Mouse (Mus musculus) midbrain, embryonic 11.5 days (tissue): ENCODE data around the gene Fam185a. TPM values are rescaled to one million over a fixed set of nuclear protein-coding genes. Genes with fewer than 3 reads are reported as not detected.

ENCODE experiments used
- ATAC-seq: fragments of 200-750 bp; cut with Nextera tagmentation; 2 replicates; pipeline ENCODE4 v1.8.0; 2017; ENCODE audit warnings: moderate TSS enrichment, moderate library complexity; ENCODE audit not compliant: low FRiP score
- DNase-seq: peaks from one replicate; pipeline ENCODE4 v3.0.0; 2015; ENCODE audit warnings: low spot score; ENCODE audit errors: missing footprints
- H3K27ac ChIP-seq: fragments of 300-500 bp; sonication (generic); 2 replicates; pipeline ENCODE4 v1.5.1; 2014; ENCODE audit warnings: low read depth, low read length
- H3K27me3 ChIP-seq: fragments of 300-500 bp; sonication (generic); 2 replicates; pipeline ENCODE4 v1.6.1; 2014; ENCODE audit warnings: mild to moderate bottlenecking, low read length, moderate library complexity, mixed read lengths; ENCODE audit not compliant: control insufficient read depth, insufficient read depth
- H3K36me3 ChIP-seq: fragments of 300-500 bp; sonication (generic); 2 replicates; pipeline ENCODE4 v1.6.1; 2014; ENCODE audit warnings: mild to moderate bottlenecking, low read length, moderate library complexity, mixed read lengths; ENCODE audit not compliant: control insufficient read depth, insufficient read depth
- H3K4me1 ChIP-seq: fragments of 300-500 bp; sonication (generic); 2 replicates; pipeline ENCODE4 v1.6.1; 2014; ENCODE audit warnings: low read length; ENCODE audit not compliant: control insufficient read depth, insufficient read depth
- H3K4me2 ChIP-seq: fragments of 300-500 bp; sonication (generic); 2 replicates; pipeline ENCODE4 v1.6.1; 2014; ENCODE audit warnings: mild to moderate bottlenecking, moderate library complexity
- H3K4me3 ChIP-seq: fragments of 300-500 bp; sonication (generic); 2 replicates; pipeline ENCODE4 v1.5.1; 2014; ENCODE audit warnings: low read depth, low read length
- H3K9ac ChIP-seq: fragments of 300-500 bp; sonication (generic); 2 replicates; pipeline ENCODE4 v1.6.1; 2014; ENCODE audit warnings: low read length
- H3K9me3 ChIP-seq: fragments of 300-500 bp; sonication (generic); 2 replicates; pipeline ENCODE4 v1.6.1; 2016; ENCODE audit warnings: low read length; ENCODE audit not compliant: control insufficient read depth
- WGBS: fragments of 180-500 bp; shearing (Covaris S2); extraction: QIAGEN DNeasy Blood & Tissue Kit; methylation state at CpG from one replicate; pipeline ENCODE4 v1.1.7; 2014; 5-methylcytosine and 5-hydroxymethylcytosine counted together
- polyA plus RNA-seq: library from polyadenylated mRNA; unstranded; fragments of >200 nt; fragmentation: Nextera tagmentation; extraction: Ambion mirVana; gene quantifications from 2 replicates; pipeline ENCODE4 v1.2.1, GENCODE M21; 2014

Gene Fam185a
- polyA plus RNA-seq, 1 experiment from 2014 or later: 4.7 TPM

DNA sequence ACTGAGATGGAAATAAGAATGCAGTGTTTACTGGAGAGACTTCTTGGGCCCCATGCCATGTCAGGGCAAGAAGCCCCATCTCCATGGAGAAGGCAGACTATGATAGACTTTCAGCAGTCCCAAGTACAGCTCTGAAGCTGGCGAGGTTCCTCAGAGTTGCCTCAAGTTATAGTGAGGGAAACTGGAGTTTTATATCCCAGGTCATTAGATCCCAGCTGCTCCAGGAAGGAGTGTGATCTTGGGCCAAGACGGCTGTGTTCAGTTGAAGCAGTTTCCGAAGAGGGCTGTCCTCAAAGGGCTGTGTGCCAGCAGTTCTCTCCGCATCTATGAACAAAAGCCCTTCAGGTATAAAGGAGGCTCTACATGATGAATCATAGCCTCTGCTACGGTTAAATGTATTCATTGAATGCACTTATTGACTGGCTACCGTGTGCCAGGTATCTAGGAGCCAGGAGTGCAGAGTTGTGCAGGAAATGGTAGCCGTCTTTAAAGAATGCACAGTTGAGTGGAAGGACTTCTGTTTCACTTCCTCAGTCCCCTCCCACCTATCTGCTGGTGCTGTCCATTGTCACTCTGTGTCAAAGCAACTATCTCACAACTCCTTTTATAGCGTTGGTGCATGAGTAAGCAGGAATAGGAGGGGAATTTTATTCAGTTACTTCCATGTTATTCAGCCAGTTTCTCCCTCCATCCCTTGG is 16.2 kb downstream of the Fam185a start:
- 83% methylated on average over 8 of the region's 8 CpGs for WGBS
- ATAC-seq: no peak
- Histone ChIP-seq H3K27me3 (no peaks in the 10 kb centered on the region), H3K4me3 (no peak overlapping the region), H3K9ac (no peak overlapping the region), H3K4me2 (no peak overlapping the region), H3K27ac (no peak overlapping the region), H3K36me3 (no peaks in the 10 kb centered on the region; the same call in 1 of the 2 replicates), H3K9me3 (no peaks in the 10 kb centered on the region), H3K4me1 (no peaks in the 10 kb centered on the region)
- no peak for DNase-seq

DNA sequence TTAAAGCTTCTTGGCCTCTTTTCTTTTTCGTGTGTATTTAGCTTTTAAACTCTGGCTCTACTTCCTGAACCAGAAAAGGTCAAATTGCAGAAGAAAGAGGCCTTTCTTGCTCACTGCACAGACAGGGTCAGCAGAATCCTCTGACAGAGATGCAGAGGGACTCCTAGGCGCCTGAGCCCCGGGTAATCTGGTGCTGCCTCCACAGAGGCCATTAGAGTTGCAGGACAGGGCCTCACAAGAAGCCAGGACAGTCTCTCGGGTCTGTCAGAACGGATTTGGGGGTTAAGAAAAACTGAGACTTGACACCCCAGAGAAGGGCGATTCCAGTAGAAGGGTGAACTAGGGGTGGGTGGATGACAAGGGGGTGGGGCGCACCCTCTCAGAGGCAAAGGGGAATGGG is 42.6 kb downstream of the Fam185a start:
- DNase-seq (no peak), ATAC-seq (no peak)
- no peak overlapping the region for H3K9ac ChIP-seq
- no peak overlapping the region for H3K4me3 ChIP-seq
- no peaks in the 10 kb centered on the region for H3K9me3 ChIP-seq
- no peaks in the 10 kb centered on the region for H3K27me3 ChIP-seq
- 51% methylated on average over 7 of the region's 7 CpGs for whole genome bisulfite sequencing
- no peaks in the 10 kb centered on the region for H3K36me3 ChIP-seq
- H3K4me2 ChIP-seq: no peak overlapping the region
- H3K27ac ChIP-seq: no peak overlapping the region
- peaks cover 5% of the 10 kb centered on the region; the same call in 1 of the 2 replicates for H3K4me1 ChIP-seq

DNA sequence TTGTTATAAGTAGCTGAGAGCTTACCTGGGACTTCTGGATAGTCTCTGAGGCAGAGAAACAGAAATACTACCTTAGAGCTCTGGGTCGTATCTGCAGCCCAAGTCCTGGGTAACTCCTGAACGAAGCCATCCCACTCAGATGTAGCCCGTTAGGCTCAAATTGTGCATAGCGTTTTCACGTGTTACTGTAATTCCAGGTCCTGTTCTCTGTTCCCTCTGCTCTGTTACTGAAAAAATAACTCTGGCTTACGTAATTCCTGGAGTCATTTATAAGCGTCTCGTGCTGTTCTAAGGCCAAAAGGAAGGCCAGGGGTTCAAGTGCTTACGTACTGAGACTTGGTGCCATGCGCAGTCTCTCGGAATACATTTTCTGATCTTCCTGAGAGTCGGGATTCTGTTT is 43.3 kb downstream of the Fam185a start:
- no peaks in the 10 kb centered on the region for H3K9me3 ChIP-seq
- 91% methylated on average over 12 of the region's 12 CpGs for WGBS
- H3K4me1 ChIP-seq: peaks cover 5% of the 10 kb centered on the region; the same call in 1 of the 2 replicates
- no peaks in the 10 kb centered on the region for H3K27me3 ChIP-seq
- ATAC-seq: no peak
- no peak for DNase-seq
- H3K9ac ChIP-seq: no peak overlapping the region
- H3K27ac ChIP-seq: no peak overlapping the region
- H3K4me2 ChIP-seq: no peak overlapping the region
- H3K36me3 ChIP-seq: no peaks in the 10 kb centered on the region
- H3K4me3 ChIP-seq: no peak overlapping the region

DNA sequence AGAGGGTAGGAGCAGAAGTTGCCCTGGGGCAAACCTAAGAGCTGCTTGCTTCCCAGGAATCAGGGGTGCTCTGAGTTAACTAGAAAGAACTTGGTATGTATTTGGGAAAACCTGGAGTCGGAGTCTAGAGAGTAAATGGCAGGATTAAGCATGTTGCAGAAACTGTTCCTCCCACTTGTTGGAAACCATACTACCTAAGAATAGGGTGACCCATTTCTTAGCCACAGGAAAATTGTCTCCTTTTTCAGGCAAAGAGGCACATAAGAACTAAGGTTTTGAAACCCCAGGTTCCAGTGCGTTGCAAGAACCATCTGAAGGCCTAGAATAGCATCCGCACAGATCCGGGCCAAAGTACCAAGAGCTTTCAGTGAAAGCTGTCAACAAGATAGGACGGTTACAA is 53.7 kb downstream of the Fam185a start:
- Histone ChIP-seq H3K27ac (no peak overlapping the region), H3K4me3 (no peak overlapping the region), H3K9ac (no peak overlapping the region), H3K27me3 (no peaks in the 10 kb centered on the region), H3K4me1 (peaks cover 11% of the 10 kb centered on the region), H3K36me3 (no peaks in the 10 kb centered on the region), H3K9me3 (no peaks in the 10 kb centered on the region), H3K4me2 (no peak overlapping the region)
- ATAC-seq: no peak
- WGBS: 94% methylated on average over 5 of the region's 5 CpGs
- peak; percentile 6 for DNase-seq

GRCm38 (mm10) chr5:21479746-21480145 is 55.0 kb downstream of the Fam185a start:
- Histone ChIP-seq H3K9ac (no peak overlapping the region), H3K4me1 (peaks cover 11% of the 10 kb centered on the region), H3K9me3 (no peaks in the 10 kb centered on the region), H3K4me2 (no peak overlapping the region), H3K36me3 (no peaks in the 10 kb centered on the region), H3K4me3 (no peak overlapping the region), H3K27ac (no peak overlapping the region), H3K27me3 (no peaks in the 10 kb centered on the region)
- ATAC-seq (no peak), DNase-seq (peak; percentile 76)
- WGBS: 90% methylated on average over 5 of the region's 5 CpGs

DNA sequence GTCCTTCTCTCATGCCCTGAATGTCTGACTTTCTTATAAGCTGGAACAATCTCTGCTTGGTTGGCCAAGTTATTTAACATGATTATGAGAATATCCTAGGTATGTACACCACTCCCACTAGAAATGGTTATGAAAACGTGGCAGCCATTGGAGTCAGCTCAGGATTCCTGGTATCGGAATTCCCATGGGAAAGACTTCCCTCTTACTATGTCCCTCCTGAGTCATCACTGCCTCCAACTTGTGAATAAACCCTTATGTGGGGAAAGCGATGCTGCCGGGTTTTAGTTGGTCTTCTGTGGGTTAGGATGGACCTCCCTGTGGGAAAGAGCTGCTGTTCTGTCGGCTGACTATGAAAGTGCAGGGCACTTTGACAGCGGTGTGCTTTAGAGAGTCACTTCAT is 56.8 kb downstream of the Fam185a start:
- H3K27me3 ChIP-seq: no peaks in the 10 kb centered on the region
- WGBS: 90% methylated on average over 6 of the region's 6 CpGs
- H3K4me3 ChIP-seq: no peak overlapping the region
- DNase-seq (peak; percentile 72), ATAC-seq (no peak)
- no peaks in the 10 kb centered on the region for H3K9me3 ChIP-seq
- no peak overlapping the region for H3K9ac ChIP-seq
- H3K27ac ChIP-seq: no peak overlapping the region
- no peak overlapping the region for H3K4me2 ChIP-seq
- H3K36me3 ChIP-seq: no peaks in the 10 kb centered on the region
- peaks cover 11% of the 10 kb centered on the region for H3K4me1 ChIP-seq

DNA sequence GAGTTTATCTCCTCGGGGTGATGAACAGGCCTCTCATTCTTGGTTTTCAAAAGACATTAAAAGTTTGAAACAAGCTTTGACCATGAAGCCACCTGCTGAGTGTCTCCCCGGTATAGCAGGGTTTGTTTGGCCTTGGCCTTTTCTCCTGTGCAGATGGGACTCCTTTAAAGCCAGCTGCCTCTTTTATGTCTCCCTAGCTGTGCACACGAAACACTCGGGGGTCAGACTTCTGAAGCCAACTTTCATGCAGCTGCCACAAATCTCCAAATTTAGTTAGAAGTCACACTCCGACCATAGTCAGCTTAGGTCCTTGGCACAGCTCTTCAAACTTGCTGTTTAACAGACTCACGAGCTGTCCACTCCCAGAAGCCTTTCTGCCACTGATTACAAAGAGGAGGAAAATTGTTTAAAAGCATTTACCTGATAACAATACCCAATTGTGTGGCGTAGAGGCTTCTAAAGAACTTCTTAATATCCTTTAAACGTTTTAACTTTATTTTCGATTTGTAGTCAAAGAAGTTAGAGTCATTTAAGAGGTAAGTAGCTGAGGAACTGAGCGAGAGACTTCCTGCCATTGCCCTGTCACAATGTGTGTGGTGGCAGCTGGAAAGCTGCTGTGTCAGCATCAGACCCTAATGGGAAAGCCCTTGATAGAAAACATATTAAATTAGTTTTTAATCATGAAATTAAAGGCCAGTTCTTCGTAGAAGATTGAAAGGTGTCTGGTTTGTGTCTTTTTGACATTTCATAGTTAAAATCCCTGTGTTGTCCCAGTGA is 57.9 kb downstream of the Fam185a start:
- WGBS: 30% methylated on average over 11 of the region's 11 CpGs
- H3K9ac ChIP-seq: no peak overlapping the region
- ATAC-seq: peak; percentile 57
- H3K27me3 ChIP-seq: no peaks in the 10 kb centered on the region
- no peaks in the 10 kb centered on the region for H3K36me3 ChIP-seq
- H3K27ac ChIP-seq: no peak overlapping the region
- no peak overlapping the region for H3K4me3 ChIP-seq
- DNase-seq: peak; percentile 84
- no peak overlapping the region for H3K4me2 ChIP-seq
- no peaks in the 10 kb centered on the region for H3K9me3 ChIP-seq
- peaks cover 11% of the 10 kb centered on the region for H3K4me1 ChIP-seq

GRCm38 (mm10) chr5:21483275-21483674 is 58.5 kb downstream of the Fam185a start:
- Histone ChIP-seq H3K9me3 (no peaks in the 10 kb centered on the region), H3K9ac (no peak overlapping the region), H3K4me3 (no peak overlapping the region), H3K27me3 (no peaks in the 10 kb centered on the region), H3K36me3 (no peaks in the 10 kb centered on the region), H3K27ac (no peak overlapping the region), H3K4me2 (no peak overlapping the region), H3K4me1 (peaks cover 11% of the 10 kb centered on the region)
- DNase-seq: peak; percentile 47
- no peak for ATAC-seq
- 85% methylated on average over 8 of the region's 8 CpGs for WGBS

GRCm38 (mm10) chr5:21485197-21485829 is 60.6 kb downstream of the Fam185a start:
- H3K9me3 ChIP-seq: no peaks in the 10 kb centered on the region
- H3K9ac ChIP-seq: no peak overlapping the region
- WGBS: 94% methylated on average over 8 of the region's 8 CpGs
- no peak overlapping the region for H3K4me3 ChIP-seq
- peak; percentile 59 for DNase-seq
- H3K27ac ChIP-seq: no peak overlapping the region
- no peaks in the 10 kb centered on the region for H3K36me3 ChIP-seq
- H3K27me3 ChIP-seq: no peaks in the 10 kb centered on the region
- H3K4me2 ChIP-seq: no peak overlapping the region
- H3K4me1 ChIP-seq: peaks cover 11% of the 10 kb centered on the region
- ATAC-seq: no peak
